Mouse (Mus musculus): ENCODE results near the gene Tmcc3. TPM values are rescaled to one million over a fixed set of nuclear protein-coding genes. Genes with fewer than 3 reads are reported as not detected.
A peak's percentile ranks its signal among the peaks of the same experiment; 100 is the strongest.

The Tmcc3 gene
- polyA plus RNA-seq, 1 experiment: not detected

DNA sequence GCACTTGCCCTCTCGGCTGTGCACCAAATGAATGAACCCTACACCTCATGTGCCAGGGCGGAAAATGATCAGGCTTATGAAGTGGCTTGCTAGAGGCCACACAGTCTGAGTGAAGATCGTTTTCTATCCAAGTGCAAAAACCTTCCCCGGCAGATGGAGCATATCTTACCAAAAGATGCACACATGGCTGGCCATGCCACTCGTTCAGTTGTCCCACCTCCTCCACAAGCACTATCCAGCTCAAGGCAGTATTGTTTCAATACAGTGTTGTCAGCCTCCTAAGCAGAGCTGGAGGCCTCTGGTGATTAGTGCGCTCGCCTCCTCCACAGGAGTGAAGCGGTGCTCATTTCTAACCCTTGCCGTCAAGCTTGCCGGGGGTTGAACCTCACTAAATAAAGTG is 66.1 kb downstream of the Tmcc3 start:
- Histone ChIP-seq H3K4me3 (ENCODE audit: insufficient read depth, low read depth, low read length) (no peak overlapping the region), H3K4me1 (ENCODE audit: control insufficient read depth, insufficient read depth, low read length) (peaks cover 10% of the 10 kb centered on the region), H3K27ac (ENCODE audit: insufficient read depth, low read depth, low read length) (no peak overlapping the region)
- WGBS: 58% methylated on average over 10 of the region's 10 CpGs
- TF ChIP-seq POLR2A (IDR thresholded peaks at IDR 0.05; ENCODE audit: insufficient read depth, low read depth, low read length): no peak
- TF ChIP-seq CTCF (IDR thresholded peaks at IDR 0.05; ENCODE audit: insufficient read depth, low read depth, low read length): no peak

DNA sequence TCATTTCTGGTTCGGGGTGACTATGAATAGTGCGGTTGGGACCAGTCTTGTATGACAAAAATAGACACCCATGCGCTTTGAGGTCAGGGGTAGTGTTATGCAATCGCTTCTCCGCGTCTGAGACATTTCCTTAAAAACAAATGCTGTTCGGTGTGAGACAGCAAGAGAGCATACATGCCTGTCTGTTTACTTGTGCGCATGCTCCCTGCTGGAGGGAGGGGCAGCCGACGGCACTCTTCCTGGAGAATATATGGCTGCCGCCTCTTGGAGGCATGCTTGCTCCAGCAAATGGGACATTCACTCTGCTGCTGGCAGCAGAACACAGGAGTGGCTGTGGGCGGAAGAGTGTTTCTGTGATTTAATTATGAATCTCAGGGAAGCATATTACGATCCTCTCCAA is 66.6 kb downstream of the Tmcc3 start:
- WGBS: 33% methylated on average over 13 of the region's 13 CpGs
- Histone ChIP-seq H3K4me1 (ENCODE audit: control insufficient read depth, insufficient read depth, low read length) (peaks cover 10% of the 10 kb centered on the region), H3K4me3 (ENCODE audit: insufficient read depth, low read depth, low read length) (0 out of 2 replicates have a peak overlapping the region, but pooled peaks have one; percentile 2), H3K27ac (ENCODE audit: insufficient read depth, low read depth, low read length) (no peak overlapping the region)
- TF ChIP-seq POLR2A (IDR thresholded peaks at IDR 0.05; ENCODE audit: insufficient read depth, low read depth, low read length): no peak
- TF ChIP-seq CTCF (IDR thresholded peaks at IDR 0.05; ENCODE audit: insufficient read depth, low read depth, low read length): 0 out of 2 replicates have a peak, but pooled peaks have one; percentile 26

DNA sequence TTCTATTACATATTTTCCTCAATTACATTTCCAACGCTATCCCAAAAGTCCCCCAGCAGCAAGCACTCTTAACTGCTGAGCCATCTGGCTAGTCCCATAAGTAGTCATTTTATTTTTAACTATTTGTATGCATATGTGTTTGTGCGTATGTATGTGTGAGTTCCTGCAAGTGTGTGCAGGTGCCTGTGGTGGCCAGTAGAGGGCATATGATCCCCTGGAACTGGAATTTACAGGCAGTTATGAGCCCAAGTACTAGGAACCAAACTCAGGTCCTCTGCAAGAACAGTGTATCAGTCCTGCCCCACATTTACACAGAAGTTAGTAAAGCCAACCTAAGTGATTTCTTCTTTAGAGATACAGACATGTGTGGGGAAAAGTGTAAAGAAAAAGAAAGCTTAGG is 68.3 kb downstream of the Tmcc3 start:
- 95% methylated on average over 2 of the region's 2 CpGs for WGBS
- H3K4me3 ChIP-seq (ENCODE audit: insufficient read depth, low read depth, low read length): no peak overlapping the region
- no peak overlapping the region for H3K27ac ChIP-seq (ENCODE audit: insufficient read depth, low read depth, low read length)
- peaks cover 13% of the 10 kb centered on the region for H3K4me1 ChIP-seq (ENCODE audit: control insufficient read depth, insufficient read depth, low read length)
- TF ChIP-seq CTCF (IDR thresholded peaks at IDR 0.05; ENCODE audit: insufficient read depth, low read depth, low read length) (no peak), POLR2A (IDR thresholded peaks at IDR 0.05; ENCODE audit: insufficient read depth, low read depth, low read length) (no peak)

DNA sequence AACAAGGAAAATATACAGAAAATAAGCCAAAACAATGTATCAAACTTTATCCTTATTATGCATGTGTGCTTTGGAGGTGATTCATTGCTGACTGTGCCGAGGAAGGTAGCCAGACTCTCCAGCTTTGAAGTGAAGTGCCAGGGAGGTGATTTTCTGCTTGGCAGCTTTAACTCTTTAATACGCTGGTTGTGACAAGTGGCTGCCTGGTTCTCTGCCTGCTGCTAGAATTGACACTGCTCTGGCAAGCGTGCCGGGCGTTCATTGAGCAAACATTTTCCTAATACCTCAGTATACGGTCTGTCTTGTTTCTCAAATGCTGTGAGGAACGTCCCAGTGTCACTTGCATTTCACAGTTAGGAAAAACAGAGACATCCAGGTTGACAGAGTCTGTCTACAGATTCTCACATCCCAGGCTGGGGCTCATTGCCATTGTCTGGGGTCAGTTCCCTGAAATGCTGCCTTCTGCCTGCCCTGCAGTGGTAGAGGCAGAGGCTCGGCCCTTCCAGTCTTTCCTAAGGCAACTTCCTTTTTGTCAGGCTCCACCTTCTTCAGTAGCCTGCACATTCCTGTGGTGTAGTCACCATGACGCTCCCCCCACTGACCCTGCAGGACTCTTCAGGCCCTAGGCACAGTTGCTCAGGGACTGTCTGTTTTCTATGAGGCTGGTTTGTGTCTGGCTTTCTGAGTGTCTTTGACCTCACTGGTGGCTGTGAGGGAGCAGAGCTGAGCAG is 69.1 kb downstream of the Tmcc3 start:
- TF ChIP-seq POLR2A (IDR thresholded peaks at IDR 0.05; ENCODE audit: insufficient read depth, low read depth, low read length) (no peak), CTCF (IDR thresholded peaks at IDR 0.05; ENCODE audit: insufficient read depth, low read depth, low read length) (no peak)
- peaks cover 13% of the 10 kb centered on the region for H3K4me1 ChIP-seq (ENCODE audit: control insufficient read depth, insufficient read depth, low read length)
- 71% methylated on average over 9 of the region's 9 CpGs for WGBS
- no peak overlapping the region for H3K27ac ChIP-seq (ENCODE audit: insufficient read depth, low read depth, low read length)
- H3K4me3 ChIP-seq (ENCODE audit: insufficient read depth, low read depth, low read length): no peak overlapping the region

DNA sequence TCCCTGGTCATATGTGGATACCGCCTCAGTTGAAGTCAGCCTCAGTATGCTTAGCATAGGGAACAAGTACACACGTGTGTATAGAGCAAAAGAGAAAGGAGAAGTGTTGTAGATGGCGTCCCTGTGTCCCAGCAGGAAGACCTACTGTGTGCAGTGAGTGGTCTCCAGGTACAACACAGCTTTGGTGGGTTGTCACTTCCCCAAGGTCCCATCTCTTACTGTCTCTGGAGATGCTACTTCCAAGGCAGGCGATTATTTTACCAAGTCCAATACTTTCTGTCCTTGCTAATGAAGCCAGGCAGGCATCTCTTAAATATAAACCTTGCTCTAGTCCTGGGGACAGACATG is 69.6 kb downstream of the Tmcc3 start:
- TF ChIP-seq POLR2A (IDR thresholded peaks at IDR 0.05; ENCODE audit: insufficient read depth, low read depth, low read length) (no peak), CTCF (IDR thresholded peaks at IDR 0.05; ENCODE audit: insufficient read depth, low read depth, low read length) (no peak)
- no peak overlapping the region for H3K27ac ChIP-seq (ENCODE audit: insufficient read depth, low read depth, low read length)
- H3K4me3 ChIP-seq (ENCODE audit: insufficient read depth, low read depth, low read length): no peak overlapping the region
- peaks cover 13% of the 10 kb centered on the region for H3K4me1 ChIP-seq (ENCODE audit: control insufficient read depth, insufficient read depth, low read length)
- WGBS: 89% methylated on average over 4 of the region's 4 CpGs

DNA sequence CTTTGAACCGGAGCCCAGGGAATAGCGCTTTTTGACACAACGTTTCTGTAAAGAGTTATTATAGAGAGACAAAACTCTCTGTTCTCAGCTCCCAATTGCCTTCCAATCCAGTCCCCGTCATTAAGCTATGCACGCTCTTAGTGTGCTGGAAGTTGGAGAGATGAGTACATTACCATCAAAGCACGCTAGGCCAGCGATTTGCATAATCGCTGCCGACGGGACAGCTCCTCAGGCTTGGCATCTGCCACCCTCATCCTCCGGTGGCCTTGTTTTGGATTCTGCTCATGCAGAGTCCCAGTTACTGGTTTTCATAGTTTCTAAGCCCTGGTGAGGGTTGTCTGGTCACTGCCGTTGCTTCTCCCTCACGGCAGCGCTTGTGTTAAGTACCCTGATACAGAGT is 70.9 kb downstream of the Tmcc3 start:
- WGBS: 75% methylated on average over 14 of the region's 14 CpGs
- Histone ChIP-seq H3K4me3 (ENCODE audit: insufficient read depth, low read depth, low read length) (no peak overlapping the region), H3K4me1 (ENCODE audit: control insufficient read depth, insufficient read depth, low read length) (peaks cover 12% of the 10 kb centered on the region), H3K27ac (ENCODE audit: insufficient read depth, low read depth, low read length) (no peak overlapping the region)
- TF ChIP-seq POLR2A (IDR thresholded peaks at IDR 0.05; ENCODE audit: insufficient read depth, low read depth, low read length) (no peak), CTCF (IDR thresholded peaks at IDR 0.05; ENCODE audit: insufficient read depth, low read depth, low read length) (no peak)

DNA sequence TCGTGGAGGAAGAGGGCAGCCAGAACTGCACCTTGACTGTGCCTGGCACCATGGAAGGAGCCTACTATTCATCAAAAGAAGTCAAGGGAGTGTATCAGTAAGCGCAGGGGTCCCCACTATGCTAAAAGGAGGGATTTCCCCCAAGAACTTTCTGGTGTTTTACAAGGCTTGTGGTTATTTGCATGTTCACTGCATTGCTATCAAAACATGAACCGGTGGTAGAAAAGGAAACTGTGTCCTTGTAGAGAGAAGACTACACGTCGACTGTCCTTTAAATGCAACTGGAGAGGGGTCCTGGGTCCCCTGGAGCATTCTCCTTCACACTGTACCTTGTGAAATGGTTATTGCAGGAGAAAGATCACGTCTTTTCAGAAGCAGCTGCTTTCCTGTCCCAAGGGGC is 71.8 kb downstream of the Tmcc3 start:
- Histone ChIP-seq H3K4me3 (ENCODE audit: insufficient read depth, low read depth, low read length) (no peak overlapping the region), H3K27ac (ENCODE audit: insufficient read depth, low read depth, low read length) (no peak overlapping the region), H3K4me1 (ENCODE audit: control insufficient read depth, insufficient read depth, low read length) (peaks cover 4% of the 10 kb centered on the region)
- 92% methylated on average over 6 of the region's 6 CpGs for WGBS
- TF ChIP-seq CTCF (IDR thresholded peaks at IDR 0.05; ENCODE audit: insufficient read depth, low read depth, low read length): no peak
- TF ChIP-seq POLR2A (IDR thresholded peaks at IDR 0.05; ENCODE audit: insufficient read depth, low read depth, low read length): no peak

DNA sequence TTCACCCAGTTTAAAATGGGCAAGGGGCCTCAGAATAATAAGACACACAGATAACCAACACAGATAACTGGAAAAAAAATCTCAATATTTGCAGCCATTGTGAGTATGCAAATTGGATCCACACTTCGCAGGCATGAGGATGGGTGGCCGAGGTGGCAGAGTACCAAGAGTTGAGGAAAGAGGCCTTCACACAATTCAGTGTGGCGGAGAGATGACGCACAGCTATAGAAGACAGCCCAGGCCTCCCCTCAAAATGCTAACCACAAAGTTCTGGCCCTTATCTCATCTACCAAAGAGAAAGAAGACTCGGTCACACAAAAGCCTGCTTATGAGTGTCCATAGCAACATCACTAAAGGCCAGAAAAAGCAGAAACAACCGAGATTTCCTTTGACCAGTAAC is 77.5 kb downstream of the Tmcc3 start:
- 90% methylated on average over 6 of the region's 6 CpGs for WGBS
- no peaks in the 10 kb centered on the region for H3K4me1 ChIP-seq (ENCODE audit: control insufficient read depth, insufficient read depth, low read length)
- no peak for TF ChIP-seq POLR2A (IDR thresholded peaks at IDR 0.05; ENCODE audit: insufficient read depth, low read depth, low read length)

DNA sequence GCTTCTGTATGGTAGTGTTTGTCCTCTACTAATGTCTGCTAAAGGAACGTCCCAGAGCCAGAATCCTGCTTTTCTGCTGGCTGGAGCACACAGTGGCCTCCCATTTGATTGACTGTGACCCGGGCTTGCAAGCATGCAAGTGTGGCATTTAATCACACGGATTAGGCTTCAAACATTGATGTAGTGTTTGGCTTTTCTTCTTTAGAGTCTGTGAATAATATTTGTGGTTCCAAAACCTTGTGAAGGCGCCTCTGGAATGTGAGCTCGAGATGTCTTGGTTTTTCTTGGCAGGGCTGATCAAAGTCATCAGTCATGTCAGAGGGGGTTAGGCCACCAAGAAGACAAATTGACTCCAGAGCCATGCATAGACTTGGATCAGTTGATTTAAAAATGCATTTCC is 79.3 kb downstream of the Tmcc3 start:
- WGBS: 79% methylated on average over 5 of the region's 5 CpGs
- TF ChIP-seq POLR2A (IDR thresholded peaks at IDR 0.05; ENCODE audit: insufficient read depth, low read depth, low read length): no peak
- no peak for TF ChIP-seq CTCF (IDR thresholded peaks at IDR 0.05; ENCODE audit: insufficient read depth, low read depth, low read length)
- Histone ChIP-seq H3K4me1 (ENCODE audit: control insufficient read depth, insufficient read depth, low read length) (no peaks in the 10 kb centered on the region), H3K4me3 (ENCODE audit: insufficient read depth, low read depth, low read length) (no peak overlapping the region), H3K27ac (ENCODE audit: insufficient read depth, low read depth, low read length) (no peak overlapping the region)

More for the DNA sequence above, 77.5 kb downstream of the Tmcc3 start:
- no peak overlapping the region for H3K27ac ChIP-seq (ENCODE audit: insufficient read depth, low read depth, low read length)
- H3K4me3 ChIP-seq (ENCODE audit: insufficient read depth, low read depth, low read length): no peak overlapping the region

DNA sequence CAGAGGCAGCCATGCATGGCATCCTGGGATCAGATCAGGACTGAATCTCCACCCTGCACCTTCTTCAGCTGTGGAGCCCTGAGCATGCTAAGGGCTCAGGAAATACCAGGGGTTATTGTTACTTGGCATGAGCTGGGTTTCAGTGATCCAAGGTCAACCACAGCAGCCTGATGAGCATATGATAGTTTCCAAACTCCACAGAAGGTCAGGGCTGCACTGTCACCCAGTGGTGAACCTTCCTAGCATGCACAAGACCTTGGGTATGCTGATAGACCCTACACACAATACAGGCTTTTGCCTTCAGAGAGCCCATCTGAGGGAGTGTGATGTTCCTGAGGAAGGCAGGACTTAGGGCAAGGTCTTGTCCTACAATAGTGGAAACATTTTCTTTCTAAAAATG is 82.5 kb downstream of the Tmcc3 start:
- Histone ChIP-seq H3K4me3 (ENCODE audit: insufficient read depth, low read depth, low read length) (no peak overlapping the region), H3K27ac (ENCODE audit: insufficient read depth, low read depth, low read length) (no peak overlapping the region), H3K4me1 (ENCODE audit: control insufficient read depth, insufficient read depth, low read length) (peaks cover 5% of the 10 kb centered on the region)
- TF ChIP-seq POLR2A (IDR thresholded peaks at IDR 0.05; ENCODE audit: insufficient read depth, low read depth, low read length) (no peak), CTCF (IDR thresholded peaks at IDR 0.05; ENCODE audit: insufficient read depth, low read depth, low read length) (no peak)
